Mouse (Mus musculus): ENCODE data around the gene Spata45. TPM values are rescaled to one million over a fixed set of nuclear protein-coding genes. Genes with fewer than 3 reads are reported as not detected.

Spata45 gene
- polyA plus RNA-seq, 1 experiment from 2014 or later, result not detected

GRCm38 (mm10) chr1:191046231-191046824 lies 9.9 kb downstream of the Spata45 start:
- Histone ChIP-seq H3K36me3 (replicated peaks) (no peaks in the 10 kb centered on the region; the same call in 1 of the 2 replicates), H3K27me3 (replicated peaks; ENCODE audit: low read depth, poor library complexity, severe bottlenecking) (no peaks in the 10 kb centered on the region), H3K4me1 (no peaks in the 10 kb centered on the region), H3K4me3 (no peak overlapping the region), H3K9me3 (no peaks in the 10 kb centered on the region), H3K27ac (replicated peaks) (no peak overlapping the region)
- 76% methylated on average over 7 of the region's 7 CpGs for WGBS
- no peak for DNase-seq (ENCODE audit: low spot score)

GRCm38 (mm10) chr1:191053555-191053954 lies 17.1 kb downstream of the Spata45 start:
- Histone ChIP-seq H3K27ac (replicated peaks) (no peak overlapping the region), H3K4me3 (no peak overlapping the region), H3K36me3 (replicated peaks) (no peaks in the 10 kb centered on the region; the same call in 1 of the 2 replicates), H3K4me1 (no peaks in the 10 kb centered on the region), H3K9me3 (no peaks in the 10 kb centered on the region), H3K27me3 (replicated peaks; ENCODE audit: low read depth, poor library complexity, severe bottlenecking) (no peaks in the 10 kb centered on the region)
- 92% methylated on average over 3 of the region's 3 CpGs for WGBS
- DNase-seq (ENCODE audit: low spot score), result no peak

- Histone ChIP-seq H3K36me3 (replicated peaks) (no peaks in the 10 kb centered on the region; the same call in 1 of the 2 replicates), H3K27ac (replicated peaks) (no peak overlapping the region; the same call in 1 of the 2 replicates), H3K4me3 (no peak overlapping the region), H3K9me3 (no peaks in the 10 kb centered on the region), H3K27me3 (replicated peaks; ENCODE audit: low read depth, poor library complexity, severe bottlenecking) (no peaks in the 10 kb centered on the region), H3K4me1 (no peaks in the 10 kb centered on the region)
- WGBS, result 72% methylated on average over 8 of the region's 8 CpGs
- no peak for DNase-seq (ENCODE audit: low spot score)
These were observed 18.6 kb downstream of the Spata45 start for GRCm38 (mm10) chr1:191054870-191055532.

GRCm38 (mm10) chr1:191055533-191055873 lies 19.1 kb downstream of the Spata45 start:
- WGBS, result 72% methylated on average over 2 of the region's 2 CpGs
- Histone ChIP-seq H3K27me3 (replicated peaks; ENCODE audit: low read depth, poor library complexity, severe bottlenecking) (0 out of 2 replicates have a peak, but pooled peaks cover under 1% of the 10 kb centered on the region), H3K4me3 (no peak overlapping the region), H3K9me3 (no peaks in the 10 kb centered on the region), H3K4me1 (no peaks in the 10 kb centered on the region), H3K36me3 (replicated peaks) (no peaks in the 10 kb centered on the region; the same call in 1 of the 2 replicates), H3K27ac (replicated peaks) (no peak overlapping the region)
- no peak for DNase-seq (ENCODE audit: low spot score)

- Histone ChIP-seq H3K9me3 (no peaks in the 10 kb centered on the region), H3K27ac (replicated peaks) (no peak overlapping the region), H3K4me1 (peaks cover 8% of the 10 kb centered on the region), H3K27me3 (replicated peaks; ENCODE audit: low read depth, poor library complexity, severe bottlenecking) (peaks cover 7% of the 10 kb centered on the region; the same call in 1 of the 2 replicates), H3K36me3 (replicated peaks) (no peaks in the 10 kb centered on the region), H3K4me3 (no peak overlapping the region)
- no peak for DNase-seq (ENCODE audit: low spot score)
- WGBS, result 71% methylated on average over 3 of the region's 3 CpGs
These were observed 21.0 kb downstream of the Spata45 start for GRCm38 (mm10) chr1:191057461-191057860.

- H3K27me3 ChIP-seq (replicated peaks; ENCODE audit: low read depth, poor library complexity, severe bottlenecking), result peaks cover 7% of the 10 kb centered on the region; the same call in 1 of the 2 replicates
- H3K9me3 ChIP-seq, result no peaks in the 10 kb centered on the region
- peak overlapping the region; percentile 94 for H3K27ac ChIP-seq (replicated peaks)
- peak overlapping the region; percentile 71 for H3K4me3 ChIP-seq
- peaks cover 17% of the 10 kb centered on the region for H3K4me1 ChIP-seq
- 5% methylated on average over 15 of the region's 15 CpGs for WGBS
- no peak for DNase-seq (ENCODE audit: low spot score)
- peaks cover 27% of the 10 kb centered on the region for H3K36me3 ChIP-seq (replicated peaks)
These were observed 25.9 kb downstream of the Spata45 start for GRCm38 (mm10) chr1:191062241-191062780.

GRCm38 (mm10) chr1:191062781-191063485 lies 26.5 kb downstream of the Spata45 start, which contains the start of the genes Tatdn3 and Nsl1:
Gene Tatdn3 (minus strand): TSS chr1:191062932.
Gene Nsl1 (plus strand): TSS chr1:191063012.
- under 1% methylated on average over 56 of the region's 56 CpGs for WGBS
- peak within 1 kb of the TSS; percentile 71 for H3K4me3 ChIP-seq
- H3K27ac ChIP-seq (replicated peaks), result peak within 1 kb of the TSS; percentile 94
- H3K27me3 ChIP-seq (replicated peaks; ENCODE audit: low read depth, poor library complexity, severe bottlenecking), result peaks cover 7% of the 10 kb centered on the region; the same call in 1 of the 2 replicates
- peaks cover 17% of the 10 kb centered on the region for H3K4me1 ChIP-seq
- H3K9me3 ChIP-seq, result no peaks in the 10 kb centered on the region
- peaks cover 33% of the 10 kb centered on the region for H3K36me3 ChIP-seq (replicated peaks)
- peak; percentile 92 for DNase-seq (ENCODE audit: low spot score)

GRCm38 (mm10) chr1:191063700-191064099 lies 27.3 kb downstream of the Spata45 start:
- H3K4me1 ChIP-seq, result peaks cover 17% of the 10 kb centered on the region
- peak overlapping the region; percentile 94; the same call in 1 of the 2 replicates for H3K27ac ChIP-seq (replicated peaks)
- peaks cover 7% of the 10 kb centered on the region; the same call in 1 of the 2 replicates for H3K27me3 ChIP-seq (replicated peaks; ENCODE audit: low read depth, poor library complexity, severe bottlenecking)
- WGBS, result 60% methylated on average over 9 of the region's 9 CpGs
- no peaks in the 10 kb centered on the region for H3K9me3 ChIP-seq
- H3K4me3 ChIP-seq, result peak overlapping the region; percentile 71
- no peak for DNase-seq (ENCODE audit: low spot score)
- peaks cover 41% of the 10 kb centered on the region for H3K36me3 ChIP-seq (replicated peaks)

- DNase-seq (ENCODE audit: low spot score), result no peak
- Histone ChIP-seq H3K27me3 (replicated peaks; ENCODE audit: low read depth, poor library complexity, severe bottlenecking) (peaks cover 7% of the 10 kb centered on the region; the same call in 1 of the 2 replicates), H3K36me3 (replicated peaks) (peaks cover 49% of the 10 kb centered on the region), H3K4me3 (no peak overlapping the region), H3K27ac (replicated peaks) (no peak overlapping the region), H3K9me3 (no peaks in the 10 kb centered on the region), H3K4me1 (peaks cover 17% of the 10 kb centered on the region)
- WGBS, result 90% methylated on average over 2 of the region's 2 CpGs
These were observed 28.1 kb downstream of the Spata45 start for GRCm38 (mm10) chr1:191064535-191064934.

GRCm38 (mm10) chr1:191065188-191065587 lies 28.7 kb downstream of the Spata45 start:
- DNase-seq (ENCODE audit: low spot score), result no peak
- Histone ChIP-seq H3K4me3 (no peak overlapping the region), H3K27me3 (replicated peaks; ENCODE audit: low read depth, poor library complexity, severe bottlenecking) (peaks cover 7% of the 10 kb centered on the region; the same call in 1 of the 2 replicates), H3K36me3 (replicated peaks) (peaks cover 56% of the 10 kb centered on the region), H3K27ac (replicated peaks) (no peak overlapping the region), H3K4me1 (peaks cover 17% of the 10 kb centered on the region), H3K9me3 (no peaks in the 10 kb centered on the region)
- WGBS, result 83% methylated on average over 4 of the region's 4 CpGs

- Histone ChIP-seq H3K4me3 (no peak overlapping the region), H3K36me3 (replicated peaks) (peaks cover 87% of the 10 kb centered on the region), H3K9me3 (no peaks in the 10 kb centered on the region), H3K4me1 (peaks cover 9% of the 10 kb centered on the region), H3K27me3 (replicated peaks; ENCODE audit: low read depth, poor library complexity, severe bottlenecking) (no peaks in the 10 kb centered on the region), H3K27ac (replicated peaks) (no peak overlapping the region)
- no peak for DNase-seq (ENCODE audit: low spot score)
- 85% methylated on average over 5 of the region's 5 CpGs for WGBS
These were observed 31.9 kb downstream of the Spata45 start for GRCm38 (mm10) chr1:191068377-191068776.

GRCm38 (mm10) chr1:191070259-191070658 lies 33.8 kb downstream of the Spata45 start:
- Histone ChIP-seq H3K27ac (replicated peaks) (no peak overlapping the region), H3K9me3 (no peaks in the 10 kb centered on the region), H3K4me1 (no peaks in the 10 kb centered on the region), H3K27me3 (replicated peaks; ENCODE audit: low read depth, poor library complexity, severe bottlenecking) (no peaks in the 10 kb centered on the region), H3K36me3 (replicated peaks) (peaks cover 100% of the 10 kb centered on the region), H3K4me3 (no peak overlapping the region)
- DNase-seq (ENCODE audit: low spot score), result no peak
- 89% methylated on average over 4 of the region's 4 CpGs for WGBS
